Mouse (Mus musculus) embryonic facial prominence, embryonic 11.5 days (tissue): ENCODE measurements around the gene Fryl. TPM values are rescaled to one million over a fixed set of nuclear protein-coding genes. Genes with fewer than 3 reads are reported as not detected.

Source experiments
- ATAC-seq: fragments of 200-750 bp; cut with Nextera tagmentation; replicated peaks from 2 replicates; pipeline ENCODE4 v1.8.0; 2017; ENCODE audit warnings: low read depth; ENCODE audit not compliant: insufficient number of reproducible peaks, low FRiP score, low TSS enrichment
- DNase-seq: peaks from one replicate; pipeline ENCODE4 v3.0.0-alpha.2; 2015; ENCODE audit warnings: low spot score
- H3K27ac ChIP-seq: fragments of 300-500 bp; sonication (generic); replicated peaks from 2 replicates; pipeline ENCODE4 v1.5.1; 2014; ENCODE audit warnings: mild to moderate bottlenecking, low read depth, low read length, control low read depth
- H3K27me3 ChIP-seq: fragments of 300-500 bp; sonication (generic); 2 replicates; pipeline ENCODE4 v1.6.1; 2014; ENCODE audit warnings: mild to moderate bottlenecking, low read length, moderate library complexity, mixed read lengths; ENCODE audit not compliant: control insufficient read depth, insufficient read depth
- H3K36me3 ChIP-seq: fragments of 300-500 bp; sonication (generic); replicated peaks from 2 replicates; pipeline ENCODE4 v1.6.1; 2014; ENCODE audit warnings: low read depth, mild to moderate bottlenecking, low read length, moderate library complexity, mixed read lengths; ENCODE audit not compliant: control insufficient read depth, insufficient read depth
- H3K4me1 ChIP-seq: fragments of 300-500 bp; sonication (generic); 2 replicates; pipeline ENCODE4 v1.6.1; 2014; ENCODE audit warnings: low read length, mixed read lengths; ENCODE audit not compliant: control insufficient read depth, insufficient read depth
- H3K4me2 ChIP-seq: fragments of 300-500 bp; sonication (generic); 2 replicates; pipeline ENCODE4 v1.6.1; 2014; ENCODE audit warnings: low read depth, mild to moderate bottlenecking, control low read depth, low read length, moderate library complexity
- H3K4me3 ChIP-seq: fragments of 300-500 bp; sonication (generic); 2 replicates; pipeline ENCODE4 v1.5.1; 2014; ENCODE audit warnings: low read depth, low read length, control low read depth
- H3K9ac ChIP-seq: fragments of 300-500 bp; sonication (generic); replicated peaks from 2 replicates; pipeline ENCODE4 v1.6.1; 2014; ENCODE audit warnings: mild to moderate bottlenecking, control low read depth, low read length
- H3K9me3 ChIP-seq: fragments of 300-500 bp; sonication (generic); replicated peaks from 2 replicates; pipeline ENCODE4 v1.6.1; 2016; ENCODE audit warnings: mild to moderate bottlenecking, low read length, inconsistent platforms, mixed read lengths; ENCODE audit not compliant: control insufficient read depth
- WGBS: fragments of 180-500 bp; shearing (Covaris S2); extraction: QIAGEN DNeasy Blood & Tissue Kit; methylation state at CpG from one replicate; pipeline ENCODE4 v1.1.7; 2014; 5-methylcytosine and 5-hydroxymethylcytosine counted together
- polyA plus RNA-seq: library from polyadenylated mRNA; unstranded; fragments of >200 nt; fragmentation: Nextera tagmentation; extraction: Ambion mirVana; gene quantifications from 2 replicates; pipeline ENCODE4 v1.2.1, GENCODE M21; 2014

The Fryl gene
- polyA plus RNA-seq, 1 experiment from 2014 or later, result 25.7 TPM

GRCm38 (mm10) chr5:73254660-73255059 is 1.8 kb downstream of the Fryl start:
- DNase-seq (peak; percentile 33), ATAC-seq (no peak)
- whole genome bisulfite sequencing, result 48% methylated on average over 5 of the region's 5 CpGs
- peak overlapping the region; percentile 89; the same call in 1 of the 2 replicates for H3K9ac ChIP-seq
- H3K27ac ChIP-seq, result no peak overlapping the region
- H3K4me2 ChIP-seq, result peak overlapping the region; percentile 58
- no peaks in the 10 kb centered on the region for H3K4me1 ChIP-seq
- no peaks in the 10 kb centered on the region for H3K27me3 ChIP-seq
- H3K36me3 ChIP-seq, result no peaks in the 10 kb centered on the region
- H3K4me3 ChIP-seq, result peak overlapping the region; percentile 96
- H3K9me3 ChIP-seq, result no peaks in the 10 kb centered on the region

GRCm38 (mm10) chr5:73252739-73253138 is 3.7 kb downstream of the Fryl start:
- Histone ChIP-seq H3K36me3 (no peaks in the 10 kb centered on the region), H3K4me3 (no peak overlapping the region), H3K27ac (no peak overlapping the region), H3K4me2 (no peak overlapping the region), H3K4me1 (no peaks in the 10 kb centered on the region), H3K9me3 (no peaks in the 10 kb centered on the region), H3K27me3 (no peaks in the 10 kb centered on the region), H3K9ac (no peak overlapping the region)
- ATAC-seq (no peak), DNase-seq (no peak)

- H3K9ac ChIP-seq, result no peak overlapping the region
- no peak overlapping the region for H3K4me2 ChIP-seq
- H3K4me3 ChIP-seq, result no peak overlapping the region
- ATAC-seq (no peak), DNase-seq (no peak)
- 94% methylated on average over 4 of the region's 4 CpGs for WGBS
- no peaks in the 10 kb centered on the region for H3K4me1 ChIP-seq
- H3K27me3 ChIP-seq, result no peaks in the 10 kb centered on the region
- no peak overlapping the region for H3K27ac ChIP-seq
- H3K9me3 ChIP-seq, result no peaks in the 10 kb centered on the region
- H3K36me3 ChIP-seq, result no peaks in the 10 kb centered on the region
Observed at GRCm38 (mm10) chr5:73249341-73249740, 7.1 kb downstream of the Fryl start.

DNA sequence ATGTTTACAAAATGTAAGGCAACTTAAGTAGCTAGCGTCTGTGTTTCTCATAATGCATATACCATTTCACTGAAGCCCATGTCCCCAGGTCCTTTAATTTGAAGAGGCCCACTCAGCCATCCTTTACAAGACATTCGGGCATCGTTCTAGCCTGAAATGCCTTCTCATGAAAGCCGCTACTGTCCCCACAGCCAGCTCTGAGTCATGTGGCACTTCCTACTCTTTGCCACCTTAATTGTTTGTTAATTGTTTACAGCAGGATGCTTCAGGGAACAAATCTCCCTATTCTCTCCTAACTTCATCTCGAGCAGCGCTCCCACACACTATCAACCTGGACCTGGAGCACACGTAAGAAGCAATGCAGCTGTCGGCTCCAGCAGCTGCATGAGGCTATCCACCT is 8.2 kb downstream of the Fryl start:
- Histone ChIP-seq H3K4me1 (no peaks in the 10 kb centered on the region), H3K4me2 (no peak overlapping the region), H3K27ac (no peak overlapping the region), H3K9ac (no peak overlapping the region), H3K9me3 (no peaks in the 10 kb centered on the region), H3K4me3 (no peak overlapping the region), H3K27me3 (no peaks in the 10 kb centered on the region), H3K36me3 (no peaks in the 10 kb centered on the region)
- ATAC-seq (no peak), DNase-seq (no peak)
- 52% methylated on average over 8 of the region's 8 CpGs for WGBS

DNA sequence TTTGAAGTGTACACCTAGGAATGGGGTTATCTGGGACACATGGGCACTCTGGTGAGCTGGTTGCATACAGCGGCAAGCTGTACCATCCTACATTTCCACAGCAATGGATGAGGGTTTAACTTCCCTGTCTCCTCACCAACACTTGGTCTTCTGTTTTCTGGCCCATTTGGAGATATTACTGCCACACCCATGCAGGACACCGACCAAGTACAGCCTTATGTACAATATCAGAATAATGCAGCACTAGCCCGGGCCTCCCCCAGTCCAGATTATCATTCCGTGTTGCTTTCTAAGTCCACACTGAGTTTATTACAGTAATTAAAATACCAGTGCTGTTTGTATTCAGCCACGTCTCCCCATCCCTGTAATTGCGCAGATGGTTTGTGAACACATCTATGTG is 10.0 kb downstream of the Fryl start:
- no peak overlapping the region for H3K27ac ChIP-seq
- H3K4me3 ChIP-seq, result no peak overlapping the region
- DNase-seq (no peak), ATAC-seq (no peak)
- no peaks in the 10 kb centered on the region for H3K9me3 ChIP-seq
- H3K4me1 ChIP-seq, result no peaks in the 10 kb centered on the region
- WGBS, result 81% methylated on average over 6 of the region's 6 CpGs
- no peak overlapping the region for H3K9ac ChIP-seq
- no peaks in the 10 kb centered on the region for H3K36me3 ChIP-seq
- H3K27me3 ChIP-seq, result no peaks in the 10 kb centered on the region
- no peak overlapping the region for H3K4me2 ChIP-seq

GRCm38 (mm10) chr5:73244403-73244802 is 12.0 kb downstream of the Fryl start:
- H3K4me3 ChIP-seq, result no peak overlapping the region
- no peak overlapping the region for H3K27ac ChIP-seq
- DNase-seq, result no peak
- ATAC-seq, result no peak
- H3K9me3 ChIP-seq, result no peaks in the 10 kb centered on the region
- H3K27me3 ChIP-seq, result no peaks in the 10 kb centered on the region
- no peak overlapping the region for H3K9ac ChIP-seq
- no peak overlapping the region for H3K4me2 ChIP-seq
- H3K4me1 ChIP-seq, result no peaks in the 10 kb centered on the region
- WGBS, result 78% methylated on average over 13 of the region's 13 CpGs
- no peaks in the 10 kb centered on the region for H3K36me3 ChIP-seq

- 77% methylated on average over 8 of the region's 8 CpGs for WGBS
- no peaks in the 10 kb centered on the region for H3K27me3 ChIP-seq
- H3K9ac ChIP-seq, result no peak overlapping the region
- H3K4me2 ChIP-seq, result no peak overlapping the region
- DNase-seq (no peak), ATAC-seq (no peak)
- H3K4me1 ChIP-seq, result 0 out of 2 replicates have a peak, but pooled peaks cover 1% of the 10 kb centered on the region
- no peaks in the 10 kb centered on the region for H3K36me3 ChIP-seq
- H3K4me3 ChIP-seq, result no peak overlapping the region
- no peaks in the 10 kb centered on the region for H3K9me3 ChIP-seq
- no peak overlapping the region for H3K27ac ChIP-seq
Observed at GRCm38 (mm10) chr5:73241966-73242365, 14.5 kb downstream of the Fryl start.

DNA sequence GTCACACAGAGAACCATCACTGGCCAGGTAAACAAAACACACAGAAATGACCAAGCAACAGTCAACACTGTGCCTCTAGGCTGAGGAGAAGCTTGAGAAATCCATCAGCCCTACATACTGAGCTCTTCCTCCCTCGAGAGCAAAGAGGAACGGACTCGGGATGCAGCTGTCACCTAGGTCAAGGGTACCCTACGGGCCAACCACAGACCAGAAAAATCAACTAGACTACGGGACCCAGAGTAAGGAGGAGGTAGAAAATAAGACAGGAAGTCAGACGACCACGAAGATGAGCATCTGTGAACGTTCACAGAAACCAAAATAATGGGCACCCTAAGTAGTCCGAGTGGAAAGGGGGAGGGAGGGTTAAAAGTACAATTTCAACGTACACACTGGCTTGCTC is 15.1 kb downstream of the Fryl start:
- H3K27me3 ChIP-seq, result no peaks in the 10 kb centered on the region
- H3K4me2 ChIP-seq, result no peak overlapping the region
- DNase-seq (no peak), ATAC-seq (no peak)
- no peak overlapping the region for H3K9ac ChIP-seq
- no peaks in the 10 kb centered on the region for H3K9me3 ChIP-seq
- no peak overlapping the region for H3K27ac ChIP-seq
- 76% methylated on average over 10 of the region's 10 CpGs for WGBS
- H3K36me3 ChIP-seq, result no peaks in the 10 kb centered on the region
- 0 out of 2 replicates have a peak, but pooled peaks cover 3% of the 10 kb centered on the region for H3K4me1 ChIP-seq
- H3K4me3 ChIP-seq, result no peak overlapping the region
